Mouse (Mus musculus): Measurements from ENCODE around the gene Sec14l5.

- TF ChIP-seq GATA1 (IDR thresholded peaks at IDR 0.05; ENCODE audit: borderline replicate concordance, low read length) (no peak), FLI1 (IDR thresholded peaks at IDR 0.05; ENCODE audit: low read length) (no peak)
Observed at GRCm38 (mm10) chr16:5137006-5137540, 9.8 kb upstream of the Sec14l5 start.
